Mouse (Mus musculus): ENCODE results near the gene Col23a1. TPM values are rescaled to one million over a fixed set of nuclear protein-coding genes. Genes with fewer than 3 reads are reported as not detected.
A peak's percentile ranks its signal among the peaks of the same experiment; 100 is the strongest.

Col23a1 gene
- total RNA-seq (2015) = 0.60 and 3.1 TPM in 2 replicates
- total RNA-seq (2017) = 0.04 and 1.2 TPM in 2 replicates

DNA sequence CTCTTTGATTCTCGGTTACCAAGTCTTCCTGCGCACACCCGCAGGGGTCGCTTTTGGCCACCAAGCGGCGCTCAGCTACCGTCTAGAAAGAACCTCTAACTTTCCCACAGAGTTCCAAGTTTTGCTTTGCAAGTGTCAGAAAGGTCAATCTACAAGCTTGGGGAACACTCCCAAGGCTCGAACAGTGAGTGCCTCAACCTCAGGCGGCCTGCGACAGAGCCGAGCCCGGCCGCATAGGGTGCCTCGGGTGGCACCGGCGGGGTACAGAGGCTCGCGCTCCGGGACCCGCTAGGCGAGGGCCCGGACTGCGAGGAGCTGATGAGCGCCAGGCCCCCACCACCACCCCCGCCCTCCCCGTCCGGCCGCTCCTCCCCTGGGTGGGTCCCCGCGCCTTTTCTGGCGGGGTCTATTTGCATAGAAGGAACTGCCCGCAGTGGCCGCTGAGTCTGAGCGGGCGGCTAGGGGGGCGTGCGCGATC is at the start of gene Col23a1:
Col23a1 (plus strand) TSS at position 357 of the 478 bp plus-strand sequence.
- peak; percentile 67 for ATAC-seq (ENCODE audit: poor library complexity, severe bottlenecking)

DNA sequence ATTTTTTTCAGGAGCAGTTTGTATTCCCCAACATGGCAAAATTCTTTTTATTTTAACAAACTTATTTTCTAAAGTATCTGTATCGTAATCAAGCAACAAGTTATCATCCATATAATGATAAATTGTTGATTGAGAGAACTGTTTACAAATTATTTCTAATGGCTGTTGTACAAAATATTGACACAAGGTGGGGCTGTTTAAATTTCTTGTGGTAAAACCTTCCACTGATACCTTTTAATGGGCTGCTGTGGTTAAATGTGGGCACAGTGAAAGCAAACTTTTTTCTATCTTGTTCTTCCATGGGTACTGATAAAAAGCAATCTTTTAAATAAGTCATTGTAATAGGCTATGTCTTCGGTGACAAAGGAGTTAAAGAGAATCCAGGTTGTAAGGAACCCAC is 46.8 kb upstream of the Col23a1 start:
- ATAC-seq (ENCODE audit: poor library complexity, severe bottlenecking) = no peak

DNA sequence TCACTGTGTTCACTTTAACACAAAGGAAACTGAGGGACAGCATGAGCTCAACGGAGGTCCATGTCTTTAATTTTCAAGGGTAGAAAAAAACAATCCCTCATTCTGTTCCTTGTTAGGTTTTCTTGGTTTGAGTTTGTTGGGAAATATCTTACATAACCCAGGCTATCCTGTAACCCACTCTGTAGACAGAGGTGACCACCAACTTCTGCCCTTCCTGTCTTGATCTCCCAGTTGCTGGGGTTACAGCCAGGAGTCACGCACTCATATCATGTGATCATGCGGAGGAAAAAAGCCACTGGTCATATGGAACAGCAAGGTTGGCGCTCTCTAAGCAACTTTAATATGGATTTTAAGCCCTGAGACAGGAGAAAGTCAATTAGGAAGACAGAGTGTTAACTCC is 32.7 kb upstream of the Col23a1 start:
- peak; percentile 52 for ATAC-seq (ENCODE audit: poor library complexity, severe bottlenecking)

DNA sequence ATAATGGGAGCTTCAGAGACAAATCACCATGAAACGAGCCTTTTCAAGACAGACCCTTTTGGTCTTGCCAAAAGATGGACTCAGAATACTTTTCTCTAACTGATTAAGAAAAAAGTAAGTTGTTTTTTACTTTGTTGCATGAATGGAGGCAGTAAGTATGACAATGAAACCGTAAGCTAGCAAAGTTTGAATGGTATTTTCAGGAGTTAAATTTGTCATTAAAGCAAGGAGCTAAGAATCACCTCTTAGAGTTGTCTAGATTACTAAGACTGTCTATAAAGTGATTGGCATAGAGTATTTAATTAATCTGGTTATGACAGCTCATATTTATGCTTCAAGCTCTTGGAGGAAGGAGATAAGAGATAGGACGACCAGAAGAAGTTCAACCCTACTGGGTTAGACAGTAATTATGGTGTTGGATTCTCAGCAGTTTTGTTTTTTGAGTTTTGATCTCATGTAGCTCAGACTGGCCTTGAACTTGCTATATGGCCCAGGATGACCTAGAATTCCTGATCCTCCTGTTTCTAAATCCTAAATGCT is 28.0 kb upstream of the Col23a1 start, which contains the start of gene Clk4:
Clk4 (plus strand) TSS at position 51 of the 540 bp plus-strand sequence.
- no peak for ATAC-seq (ENCODE audit: poor library complexity, severe bottlenecking)

DNA sequence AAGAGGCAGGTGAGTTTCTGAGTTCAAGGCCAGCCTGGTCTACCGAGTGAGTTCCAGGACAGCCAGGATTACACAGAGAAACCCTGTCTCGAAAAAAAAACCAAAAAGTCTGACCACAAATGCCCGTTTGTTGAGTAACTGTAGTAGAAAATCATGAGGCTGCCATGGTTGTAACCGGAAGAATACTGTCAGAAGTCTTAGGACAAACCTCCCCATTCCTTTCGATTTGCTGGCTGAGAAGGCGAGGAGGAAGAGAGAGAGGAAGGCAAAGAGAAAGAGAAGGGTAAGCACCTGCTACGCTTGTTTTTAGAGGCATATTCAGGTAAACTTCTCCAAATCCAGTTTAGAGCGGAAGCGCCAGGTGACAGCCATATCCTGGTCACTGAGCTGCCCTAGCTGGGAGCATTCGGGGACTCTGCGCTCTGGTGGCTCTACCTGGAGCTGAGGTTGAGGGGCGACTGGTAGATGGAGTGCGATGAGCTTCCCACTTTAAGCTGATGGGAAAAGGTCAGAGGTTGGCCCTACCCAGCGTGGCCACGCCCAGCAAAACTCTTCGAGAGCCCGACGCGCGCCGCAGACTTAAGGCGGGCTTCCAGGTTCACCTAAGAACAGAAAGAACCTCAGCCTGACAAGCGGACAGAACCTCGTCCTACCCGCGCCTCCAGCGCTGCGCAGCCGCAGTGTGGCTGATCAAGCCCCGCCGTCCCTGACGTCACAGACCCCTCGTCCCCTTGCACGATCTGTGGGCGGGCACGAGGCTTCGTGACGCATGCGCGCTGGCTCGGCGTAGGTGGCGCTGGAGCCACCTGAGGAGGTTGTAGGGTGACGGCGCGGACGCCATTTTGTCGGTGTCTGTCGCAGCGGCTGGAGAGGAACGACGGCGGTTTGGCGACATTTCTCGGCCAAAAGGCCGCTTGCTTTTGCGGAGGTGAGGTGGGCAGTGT is 27.1 kb upstream of the Col23a1 start, which contains the start of gene BC049762:
BC049762 (minus strand) TSS at position 705 of the 944 bp plus-strand sequence.
- peak; percentile 80 for ATAC-seq (ENCODE audit: poor library complexity, severe bottlenecking)

DNA sequence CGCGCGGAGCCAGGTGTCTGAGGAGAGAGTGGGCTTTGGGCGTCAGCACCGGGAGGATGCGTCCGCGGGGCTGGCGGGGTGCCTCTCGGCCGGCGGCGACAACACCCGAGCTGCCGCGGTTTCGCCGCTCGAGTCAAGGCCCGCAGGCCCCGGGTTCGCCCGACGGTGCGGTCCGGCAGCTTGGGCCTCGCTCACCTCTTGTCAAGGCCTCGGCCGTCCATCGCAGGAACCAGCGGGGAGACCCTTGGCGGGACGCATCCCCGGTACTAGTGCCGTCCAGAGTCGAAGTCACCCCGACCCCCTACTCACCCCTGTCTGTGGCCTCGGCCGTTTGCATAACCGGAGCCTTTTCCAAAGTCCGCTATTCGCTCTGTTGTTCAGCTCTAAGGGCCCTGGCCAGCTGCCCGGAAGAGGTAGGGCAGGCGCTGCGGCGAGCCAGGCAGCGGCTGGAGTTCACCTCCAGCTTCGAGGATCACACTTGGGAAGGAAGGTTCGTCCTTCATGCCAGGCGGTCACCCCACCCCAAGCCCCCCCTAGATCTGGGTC is 26.4 kb upstream of the Col23a1 start:
- peak; percentile 14 for ATAC-seq (ENCODE audit: poor library complexity, severe bottlenecking)

DNA sequence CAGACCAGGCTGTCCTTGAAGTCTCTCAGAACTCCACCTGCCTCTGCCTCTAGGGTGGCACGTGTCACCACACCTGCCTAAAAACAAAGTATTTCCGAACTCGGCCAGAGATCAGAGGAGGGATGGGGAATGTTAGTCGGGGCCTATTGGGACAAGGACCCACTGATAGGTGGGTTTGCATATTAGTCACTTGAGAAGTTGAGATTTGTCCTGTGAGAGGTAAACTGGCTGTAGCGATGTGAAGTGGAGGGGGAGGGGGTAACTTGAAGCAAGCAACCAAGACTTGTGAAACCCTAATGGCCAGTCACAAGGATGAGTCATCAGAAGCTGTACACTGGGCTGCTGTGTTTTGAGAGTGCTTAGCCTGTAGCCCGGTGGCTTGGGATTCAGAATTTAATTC is 25.4 kb upstream of the Col23a1 start:
- ATAC-seq (ENCODE audit: poor library complexity, severe bottlenecking) = peak; percentile 56

DNA sequence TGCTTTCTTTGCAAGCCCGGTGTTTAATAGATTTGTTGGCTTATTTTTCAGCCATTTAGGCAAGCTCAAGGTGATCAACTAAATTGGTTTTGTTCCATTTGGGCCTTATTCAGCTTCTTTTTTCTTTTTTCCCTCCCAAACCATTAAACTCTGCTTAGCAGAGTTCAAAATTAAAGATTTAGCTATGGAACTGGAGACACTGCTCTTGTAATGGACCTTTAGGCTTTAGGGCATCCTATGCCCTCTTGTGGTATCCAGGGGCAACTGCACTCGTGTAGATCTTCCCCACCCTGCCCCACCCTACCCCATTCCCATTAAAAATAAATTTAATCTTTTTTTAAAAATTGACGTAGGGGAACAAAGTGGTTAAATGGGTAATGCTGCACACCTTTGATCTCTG is 24.4 kb upstream of the Col23a1 start:
- no peak for ATAC-seq (ENCODE audit: poor library complexity, severe bottlenecking)

DNA sequence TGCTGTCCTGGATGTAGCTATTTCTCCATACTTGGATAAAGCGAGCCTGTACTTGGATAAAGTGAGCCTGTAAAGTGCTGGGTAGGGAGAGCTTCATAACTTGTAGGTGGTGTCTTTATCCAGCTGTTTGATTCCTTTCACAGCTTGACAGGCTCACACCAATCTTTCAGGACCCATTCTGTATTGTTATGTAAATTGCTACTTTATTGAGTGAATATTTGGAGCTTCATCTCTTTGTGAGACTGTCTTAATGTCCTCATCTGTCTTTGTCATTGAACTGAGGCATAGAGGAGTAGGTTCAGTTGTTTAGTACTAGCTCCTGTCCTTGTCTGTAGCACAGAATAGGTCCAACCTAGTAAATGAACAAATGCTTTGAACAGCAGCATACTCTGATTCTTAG is 15.3 kb upstream of the Col23a1 start:
- no peak for ATAC-seq (ENCODE audit: poor library complexity, severe bottlenecking)

DNA sequence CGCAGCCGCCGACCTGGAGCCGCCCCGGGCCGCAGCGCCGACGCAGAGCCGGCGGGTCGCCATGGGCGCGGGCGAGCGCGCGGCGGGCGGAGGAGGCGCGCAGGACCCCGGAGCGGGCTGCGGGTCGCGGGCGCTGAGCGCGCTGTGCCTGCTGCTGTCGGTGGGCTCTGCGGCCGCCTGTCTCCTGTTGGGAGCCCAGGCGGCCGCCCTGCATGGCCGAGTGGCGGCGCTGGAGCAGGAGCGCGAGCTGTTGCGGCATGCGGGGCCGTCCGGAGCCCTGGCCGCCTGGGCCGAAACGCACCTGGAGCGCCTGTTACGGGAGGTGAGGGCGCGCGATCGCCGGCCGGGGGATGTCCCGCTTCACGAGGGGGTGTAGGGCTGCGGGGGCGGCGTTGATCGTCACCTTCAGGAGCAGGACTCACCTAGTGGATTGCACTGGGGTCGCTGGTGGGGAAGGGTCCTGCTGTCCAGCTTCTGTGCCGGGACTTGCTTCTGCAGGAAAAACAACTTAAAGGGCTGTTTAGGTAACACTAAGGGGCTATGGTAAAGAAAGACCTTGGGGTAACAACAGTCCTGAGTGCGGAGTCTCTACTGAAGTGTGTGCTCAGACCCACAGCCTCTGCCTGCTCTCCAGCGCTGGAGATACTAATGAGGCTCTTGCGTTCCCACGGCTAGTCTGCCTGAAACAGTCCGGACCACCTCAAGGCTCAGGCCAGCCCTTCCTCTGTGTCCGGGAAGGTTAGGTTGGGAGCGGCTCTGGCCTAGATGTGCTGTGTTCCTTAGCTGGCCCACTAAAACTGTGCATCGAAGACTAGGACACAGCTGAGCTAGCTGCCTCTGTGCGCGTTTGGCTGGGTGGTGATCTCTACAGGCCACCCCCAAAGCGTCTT is 591 bp downstream of the Col23a1 start:
- no peak for ATAC-seq (ENCODE audit: poor library complexity, severe bottlenecking)

DNA sequence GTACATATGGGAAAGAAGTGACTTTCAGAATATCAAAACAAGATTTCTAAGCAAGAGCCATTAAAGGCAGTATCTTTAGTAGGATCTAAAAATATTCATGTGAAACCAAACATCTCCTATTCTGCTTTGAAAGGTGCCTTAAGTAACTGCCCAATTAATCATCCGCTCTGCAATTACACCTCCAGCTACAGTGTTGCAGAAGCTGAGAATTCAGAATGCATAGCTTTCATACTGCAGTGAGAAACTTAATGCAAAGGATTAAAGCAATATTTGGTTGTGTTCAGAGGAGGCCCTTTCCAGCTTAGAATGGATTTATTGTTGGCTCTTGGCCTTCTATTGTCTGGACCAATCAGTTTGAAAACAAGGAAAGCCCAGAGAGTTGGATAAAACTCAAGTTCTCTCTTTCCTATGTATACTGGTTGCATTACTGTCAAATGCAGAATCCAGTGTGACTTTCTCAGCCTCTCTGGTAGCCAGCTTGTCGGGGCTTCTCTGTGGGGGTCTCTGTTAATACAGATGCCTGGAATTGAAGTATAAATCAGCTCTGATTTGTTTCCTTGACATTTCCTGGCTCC is 4.3 kb downstream of the Col23a1 start:
- ATAC-seq (ENCODE audit: poor library complexity, severe bottlenecking) = no peak

DNA sequence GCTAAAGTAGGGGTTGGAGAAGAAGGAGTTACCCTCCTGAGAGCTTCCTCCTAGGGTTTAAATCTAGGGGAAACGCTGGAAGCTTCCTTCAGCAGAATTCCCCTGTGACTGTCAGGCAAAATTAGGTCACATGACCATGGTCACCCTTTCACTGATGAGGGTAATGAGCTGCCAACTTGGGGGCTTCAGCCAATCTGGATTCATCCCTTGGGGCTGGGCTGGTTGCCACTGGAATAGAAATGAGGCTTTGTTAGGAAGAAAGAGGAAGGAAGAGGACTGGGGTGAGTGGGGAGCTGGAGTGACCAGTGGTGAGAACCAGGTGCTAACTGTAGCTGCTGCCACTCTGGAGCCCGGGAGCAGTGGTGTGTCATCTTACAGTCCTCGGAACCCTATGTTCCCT is 6.0 kb downstream of the Col23a1 start:
- ATAC-seq (ENCODE audit: poor library complexity, severe bottlenecking) = no peak

DNA sequence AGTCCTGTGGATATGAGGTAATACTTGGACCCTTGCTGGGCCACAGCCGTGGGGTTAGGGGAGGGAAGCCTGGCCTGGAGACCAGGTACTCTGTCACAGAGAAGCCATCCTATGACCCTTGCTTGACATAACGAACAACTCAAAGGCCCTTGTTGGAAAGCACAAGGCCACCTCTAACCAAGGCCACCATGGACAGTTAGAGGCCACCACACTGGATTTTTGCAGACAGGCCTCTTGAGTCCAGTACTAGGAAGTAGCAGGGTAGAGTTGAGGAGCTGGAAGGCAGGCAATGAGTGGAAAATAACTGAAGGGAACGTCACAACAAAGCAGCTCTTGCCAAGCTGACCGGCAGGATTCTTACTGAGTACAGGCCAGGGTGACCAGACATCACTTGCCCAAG is 9.0 kb downstream of the Col23a1 start:
- ATAC-seq (ENCODE audit: poor library complexity, severe bottlenecking) = no peak

DNA sequence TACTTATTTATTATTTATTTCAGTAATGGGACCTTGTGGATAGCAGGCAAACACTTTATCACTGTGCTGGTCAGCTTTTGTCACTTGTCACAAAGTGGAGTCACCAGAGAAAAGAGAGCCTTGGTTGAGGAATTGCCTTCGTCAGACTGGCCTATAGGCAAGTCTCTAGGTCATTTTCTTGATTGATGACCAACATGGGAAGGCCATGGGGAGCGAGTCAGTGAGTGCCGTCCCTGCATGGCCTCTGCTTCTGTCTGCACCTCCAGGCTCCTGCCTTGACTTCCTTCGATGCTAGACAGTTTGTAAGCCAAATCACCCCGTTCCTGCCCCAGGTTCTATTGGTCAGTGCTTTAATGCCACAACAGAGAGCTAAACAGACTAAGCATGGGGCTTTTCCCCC is 12.7 kb downstream of the Col23a1 start:
- ATAC-seq (ENCODE audit: poor library complexity, severe bottlenecking) = no peak

DNA sequence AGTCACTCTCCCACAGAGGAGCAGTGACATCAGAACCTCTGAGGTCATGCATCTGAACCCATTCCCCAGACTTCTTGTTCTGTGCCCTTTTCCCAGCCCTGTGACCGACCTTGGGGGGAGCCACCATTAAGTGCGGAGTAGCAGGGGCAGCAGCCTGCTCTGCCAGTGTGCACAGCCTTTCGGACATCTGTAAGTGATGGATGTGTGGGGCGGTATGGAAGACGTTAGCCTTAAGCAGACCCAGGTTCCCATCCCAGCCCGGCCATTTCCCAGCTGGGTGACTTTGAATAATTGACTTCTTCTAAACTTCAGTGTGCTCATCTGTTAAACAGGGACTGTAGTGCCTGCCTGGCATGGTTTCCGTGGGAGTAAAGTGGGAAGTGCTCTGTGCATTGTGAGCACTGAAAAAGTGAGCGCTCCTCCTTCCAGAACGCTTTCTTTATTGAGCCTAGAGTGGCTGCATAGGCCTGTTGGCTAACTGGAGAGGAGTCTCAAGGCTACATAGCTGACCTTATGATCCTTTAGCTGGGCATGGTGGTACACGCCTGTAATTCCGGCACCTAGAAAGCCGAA is 14.3 kb downstream of the Col23a1 start:
- no peak for ATAC-seq (ENCODE audit: poor library complexity, severe bottlenecking)

DNA sequence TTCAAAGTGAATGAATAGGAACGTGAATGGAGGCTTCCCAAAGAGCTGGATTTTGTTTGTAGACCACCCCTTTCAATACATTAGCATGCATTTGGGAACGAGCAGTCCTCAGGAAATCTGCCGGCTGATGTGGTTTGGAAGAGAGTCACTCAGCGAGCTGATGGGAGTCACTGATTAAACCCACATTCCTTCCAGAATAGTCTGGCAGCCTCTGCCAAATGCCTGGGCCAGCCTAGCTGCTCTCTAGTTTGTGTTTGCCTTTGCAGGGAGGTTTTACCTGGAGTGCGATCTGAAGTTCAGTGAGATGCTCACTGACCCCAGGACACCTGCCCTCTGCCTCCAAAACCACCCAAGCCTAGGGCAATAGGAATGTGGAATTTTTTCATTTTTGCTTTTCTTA is 18.6 kb downstream of the Col23a1 start:
- ATAC-seq (ENCODE audit: poor library complexity, severe bottlenecking) = no peak

DNA sequence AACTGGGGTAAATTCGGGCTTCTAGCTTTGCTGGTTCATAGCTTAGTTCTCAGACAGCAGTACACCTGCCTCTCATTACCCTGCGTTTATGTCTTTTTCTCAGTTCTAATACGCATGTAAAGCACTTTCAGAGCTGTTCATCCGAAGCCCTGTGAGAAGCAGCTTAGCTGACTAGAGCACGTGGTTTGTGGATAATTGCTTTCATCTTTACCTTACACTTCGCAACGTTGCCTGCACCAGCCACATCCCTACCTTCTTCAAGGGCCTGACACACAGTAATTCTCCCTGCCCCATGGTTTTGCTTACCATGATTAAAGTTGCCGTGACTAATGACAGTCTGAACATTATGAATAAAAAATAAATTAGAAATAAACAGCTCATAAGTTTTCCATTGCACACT is 22.1 kb downstream of the Col23a1 start:
- ATAC-seq (ENCODE audit: poor library complexity, severe bottlenecking) = no peak

DNA sequence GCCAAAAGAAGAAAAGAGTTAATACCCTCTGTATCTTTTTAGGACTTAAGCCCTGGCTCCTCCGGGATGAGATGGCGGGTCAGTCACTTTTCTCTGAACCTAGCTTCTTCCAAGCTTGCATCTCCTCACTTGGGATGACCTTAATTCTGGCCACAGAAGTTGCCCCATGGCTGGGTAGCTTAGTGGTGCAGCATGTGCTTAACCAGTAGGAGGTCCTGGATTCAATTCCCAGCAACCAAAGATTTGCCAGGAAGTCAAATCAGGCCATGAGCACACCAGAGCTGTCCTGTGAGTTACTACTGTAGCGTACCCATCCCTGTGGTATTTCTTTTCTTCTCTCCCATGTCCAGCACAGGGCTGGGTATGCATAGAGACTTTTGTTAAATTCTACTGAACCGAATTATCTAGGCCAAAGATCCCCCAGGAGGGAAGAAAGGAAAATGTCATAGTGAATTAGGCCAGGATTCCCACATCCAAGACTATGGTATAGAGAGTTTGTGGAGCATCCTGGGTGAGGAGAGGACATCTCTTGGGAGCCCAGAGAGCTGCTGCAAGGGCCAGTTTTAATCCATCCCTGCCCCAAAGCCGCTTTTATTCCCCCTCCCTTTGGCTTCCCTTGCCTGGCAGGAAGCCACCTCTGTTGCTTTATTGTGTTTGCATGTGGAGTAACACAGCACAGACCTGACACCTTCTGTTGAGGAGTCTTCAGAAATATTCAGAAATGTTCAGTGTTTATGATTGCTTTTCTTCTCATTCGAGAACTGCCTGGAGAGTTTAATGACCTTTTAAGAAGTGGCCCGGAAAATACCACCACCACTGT is 26.5 kb downstream of the Col23a1 start:
- no peak for ATAC-seq (ENCODE audit: poor library complexity, severe bottlenecking)

DNA sequence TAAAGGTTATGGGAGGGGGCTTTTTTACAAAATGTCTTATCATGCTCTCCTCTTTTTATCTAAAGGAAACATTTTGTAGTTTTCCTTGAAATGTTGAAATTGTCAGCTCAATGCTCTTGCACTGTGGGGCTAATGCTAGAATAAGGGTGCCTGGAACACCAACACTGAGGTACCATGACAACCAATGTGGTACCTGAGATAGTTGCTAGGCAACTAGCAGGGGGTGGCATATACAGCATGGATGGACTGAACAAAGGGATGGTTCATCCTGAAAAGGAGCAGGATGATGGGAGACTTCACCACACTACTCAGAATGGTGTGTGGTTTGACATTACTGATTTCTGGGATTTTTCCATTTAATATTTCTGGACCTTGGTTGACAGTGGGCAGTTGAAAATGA is 30.9 kb downstream of the Col23a1 start:
- ATAC-seq (ENCODE audit: poor library complexity, severe bottlenecking) = no peak
